Mouse (Mus musculus): Measurements from ENCODE around the gene Nlgn3.
A peak's percentile ranks its signal among the peaks of the same experiment; 100 is the strongest.
"Not testable (repeated sequence)": the region's sequence is repeated elsewhere in the genome, so short reads cannot be mapped to it uniquely, and the experiment has no call there.

The Nlgn3 gene

DNA sequence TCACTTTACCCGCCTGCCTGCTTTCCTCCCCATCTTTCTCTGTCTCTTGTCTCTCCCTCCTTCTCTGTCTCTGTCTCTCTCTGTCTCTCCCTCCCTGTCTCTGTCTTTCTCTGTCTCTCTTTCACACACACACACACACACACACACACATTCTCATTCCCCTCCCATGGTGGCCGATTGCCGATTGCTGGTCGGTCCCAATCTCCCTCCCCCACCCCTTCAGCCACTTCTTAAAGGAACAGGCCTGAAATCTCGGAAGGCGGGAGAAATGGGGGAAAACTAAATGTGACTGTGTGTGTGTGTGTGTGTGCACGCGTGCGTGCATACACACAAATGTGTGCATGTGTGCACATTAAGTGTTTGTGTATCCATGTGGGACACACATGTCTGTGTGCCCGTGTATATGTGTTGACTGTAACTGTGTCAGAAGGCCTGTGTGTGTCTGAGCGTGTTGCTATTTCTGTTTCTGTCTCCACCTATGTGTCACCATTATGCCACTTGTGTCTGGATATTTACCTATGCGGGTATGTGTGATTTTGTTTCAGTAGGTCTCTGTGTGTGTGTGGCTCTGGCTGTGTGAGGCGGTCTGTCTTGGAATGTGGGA, 1.6 kb downstream of the Nlgn3 start:
- DNase-seq (ENCODE audit: low read depth, low spot score): peak; percentile 14

DNA sequence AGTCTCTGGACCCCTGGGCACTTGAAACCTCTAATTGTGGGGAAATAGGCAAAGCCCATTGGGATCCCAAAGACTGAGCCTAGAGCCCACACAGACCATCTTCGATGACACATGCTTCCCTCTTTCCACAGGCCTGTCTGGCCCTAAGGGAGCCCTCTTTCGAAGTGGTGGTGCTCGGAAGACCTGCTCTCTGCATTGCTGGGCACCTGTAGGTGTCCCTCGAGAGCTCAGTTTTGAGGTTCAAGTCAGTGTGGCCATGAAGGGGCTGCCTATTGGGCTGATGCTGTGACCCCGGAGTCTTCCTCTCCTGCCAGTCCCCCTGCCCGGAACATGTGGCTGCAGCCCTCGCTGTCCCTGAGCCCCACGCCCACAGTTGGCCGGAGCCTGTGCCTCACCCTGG, 2.7 kb downstream of the Nlgn3 start:
- DNase-seq (ENCODE audit: low read depth, low spot score): no peak

DNA sequence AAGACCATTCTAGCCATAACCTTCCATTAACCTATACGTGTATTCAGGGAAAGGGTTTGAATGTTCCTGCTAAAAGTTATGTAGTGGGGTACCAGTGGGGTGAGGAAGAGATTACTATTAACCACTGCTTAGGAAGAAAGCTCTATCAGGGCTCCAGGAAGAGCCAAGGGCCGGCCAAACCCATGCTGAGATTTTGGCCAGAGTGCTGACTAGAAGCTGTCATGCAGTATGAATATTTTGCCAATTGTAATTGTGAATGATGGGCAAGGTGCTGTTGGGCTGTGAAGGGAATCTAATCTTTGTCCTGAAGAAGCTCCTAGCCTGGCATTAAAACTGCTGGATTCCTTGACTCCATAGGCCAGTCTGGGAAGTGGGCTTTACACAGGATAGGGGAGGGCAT, 5.7 kb downstream of the Nlgn3 start:
- no peak for DNase-seq (ENCODE audit: low read depth, low spot score)

DNA sequence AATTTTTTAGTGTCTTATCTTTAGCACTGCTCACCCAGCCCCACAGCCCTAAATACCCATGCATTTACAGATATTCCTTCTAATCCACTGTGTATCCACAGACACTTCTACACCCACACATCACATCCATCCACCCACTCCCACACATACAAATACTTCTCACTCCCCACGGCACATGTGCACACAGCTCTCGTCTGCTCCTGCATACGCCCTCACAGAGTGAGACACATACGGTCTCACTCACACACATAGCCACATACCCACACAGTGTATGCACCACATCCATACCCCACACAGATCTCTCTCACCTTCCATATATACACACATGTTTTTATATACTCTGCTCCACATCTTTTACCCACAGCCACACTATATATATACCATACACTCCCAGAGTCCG, 10.3 kb downstream of the Nlgn3 start:
- DNase-seq (ENCODE audit: low read depth, low spot score): no peak

DNA sequence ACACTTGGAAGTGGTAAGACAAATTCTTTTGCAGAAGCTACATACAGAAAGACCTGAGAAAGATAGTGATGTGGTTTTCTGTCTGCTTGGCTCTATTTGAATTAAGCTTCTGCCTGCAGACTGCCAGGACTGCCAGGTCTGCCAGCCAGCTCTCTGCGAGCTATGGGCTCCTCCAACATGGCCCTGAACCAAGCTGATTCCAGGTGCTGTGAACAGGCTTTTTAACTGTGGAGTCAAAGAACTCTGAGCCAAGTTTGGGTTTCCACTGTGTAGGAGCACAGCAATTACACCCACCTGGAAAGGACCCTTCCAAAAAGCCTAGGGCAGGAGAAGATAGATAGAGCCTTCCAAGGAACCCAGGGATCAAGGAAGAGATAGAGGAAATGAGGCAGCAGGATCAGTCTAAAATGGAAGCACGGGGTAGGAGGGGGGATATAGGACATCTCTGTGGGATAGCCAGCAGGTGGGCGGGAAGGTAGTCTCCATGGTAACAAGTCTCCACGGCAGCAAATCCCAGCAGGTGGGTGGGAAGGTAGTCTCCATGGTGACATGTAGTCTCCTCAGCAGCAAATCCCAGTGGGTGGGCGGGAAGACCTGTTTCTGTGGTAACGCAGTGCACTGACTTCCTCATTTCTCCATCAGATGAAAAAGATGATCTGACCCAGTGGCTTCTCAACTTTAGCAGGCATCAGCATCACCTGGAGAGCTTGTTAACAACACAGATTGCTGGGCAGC, 14.8 kb downstream of the Nlgn3 start:
- peak; percentile 58 for DNase-seq (ENCODE audit: low read depth, low spot score)

DNA sequence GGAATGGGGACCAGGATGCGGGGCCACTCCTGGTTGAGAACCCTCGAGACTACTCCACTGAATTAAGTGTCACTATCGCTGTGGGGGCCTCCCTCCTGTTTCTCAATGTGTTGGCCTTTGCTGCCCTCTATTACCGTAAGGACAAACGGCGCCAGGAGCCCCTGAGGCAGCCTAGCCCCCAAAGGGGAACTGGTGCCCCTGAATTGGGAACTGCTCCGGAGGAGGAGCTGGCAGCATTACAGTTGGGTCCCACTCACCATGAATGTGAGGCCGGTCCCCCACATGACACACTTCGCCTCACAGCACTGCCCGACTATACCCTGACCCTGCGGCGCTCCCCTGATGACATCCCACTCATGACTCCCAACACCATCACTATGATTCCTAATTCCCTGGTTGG, 20.8 kb downstream of the Nlgn3 start:
- no peak for DNase-seq (ENCODE audit: low read depth, low spot score)

DNA sequence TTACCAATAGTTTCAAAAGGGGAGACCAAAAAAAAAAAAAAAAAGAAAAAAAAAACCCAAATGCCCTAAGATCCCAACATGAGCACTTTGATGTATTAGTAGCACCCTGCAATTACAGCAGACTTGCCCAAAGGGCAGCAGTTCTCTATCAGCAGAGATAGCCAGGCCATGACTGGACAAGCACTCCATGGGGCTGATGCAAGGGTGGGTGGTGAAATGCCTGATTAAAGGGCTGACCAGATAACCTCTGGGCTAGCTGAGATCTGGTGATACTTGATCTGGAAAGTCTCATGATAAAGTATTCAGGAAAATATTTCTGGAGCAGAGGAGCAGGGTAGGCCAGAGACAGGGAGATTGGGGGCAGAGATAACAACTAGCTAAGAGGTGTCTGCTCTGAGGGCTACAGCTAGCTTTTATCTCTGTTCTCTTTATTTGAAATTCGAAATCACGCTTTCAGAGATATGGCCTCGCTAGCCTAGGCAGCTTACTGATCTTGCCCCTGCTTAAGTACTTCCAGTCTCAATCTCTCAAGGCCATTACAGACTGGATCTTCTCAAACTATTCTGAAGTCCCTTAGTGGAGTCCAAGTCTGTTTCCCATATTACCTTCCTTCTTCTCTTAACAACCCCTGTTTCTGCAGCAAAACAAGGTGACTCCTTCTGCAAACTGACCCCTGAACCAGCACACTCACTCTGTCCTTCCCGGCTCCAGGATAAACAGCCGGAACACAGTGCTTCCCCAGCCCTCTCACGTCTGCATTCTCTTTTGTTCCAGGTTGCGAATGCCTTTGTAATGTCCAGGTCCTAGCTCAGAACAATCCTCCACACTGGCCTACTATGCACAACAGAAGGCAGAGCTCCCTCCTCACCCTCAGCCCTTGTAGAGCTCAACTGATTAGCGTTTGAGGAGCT, 27.3 kb downstream of the Nlgn3 start:
- no peak for DNase-seq (ENCODE audit: low read depth, low spot score)

DNA sequence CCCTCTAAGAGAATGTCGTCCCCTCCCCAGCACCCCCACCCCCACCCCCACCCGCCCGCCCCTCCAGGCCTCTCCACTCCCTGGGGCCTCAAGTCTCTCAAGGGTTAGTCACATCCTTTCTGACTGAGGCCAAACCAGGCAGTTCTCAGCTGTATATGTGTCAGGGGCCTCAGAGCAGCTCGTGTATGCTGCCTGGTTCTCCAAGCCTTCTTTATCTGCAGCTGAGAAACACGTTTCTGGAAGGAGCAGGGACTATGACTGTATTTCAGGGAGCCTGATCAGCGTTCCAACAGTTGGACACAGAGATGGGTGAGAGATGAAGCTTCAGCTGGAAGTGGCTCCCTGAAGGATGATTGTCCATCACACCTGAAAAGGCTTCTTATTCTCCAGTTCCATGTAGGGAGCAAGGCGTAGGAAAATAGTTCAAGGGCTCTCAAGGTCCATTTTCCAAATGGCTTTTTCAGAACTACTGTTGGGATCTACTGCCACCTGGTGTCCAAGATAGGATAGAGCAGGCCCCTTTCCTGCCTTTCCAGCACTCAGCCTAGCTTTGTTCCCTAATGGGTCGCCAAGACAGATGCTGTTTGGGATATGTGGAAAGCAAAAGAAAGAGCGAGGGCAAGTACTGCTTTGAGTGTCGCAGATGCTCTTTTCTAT, 30.5 kb downstream of the Nlgn3 start:
- DNase-seq (ENCODE audit: low read depth, low spot score): peak; percentile 65

DNA sequence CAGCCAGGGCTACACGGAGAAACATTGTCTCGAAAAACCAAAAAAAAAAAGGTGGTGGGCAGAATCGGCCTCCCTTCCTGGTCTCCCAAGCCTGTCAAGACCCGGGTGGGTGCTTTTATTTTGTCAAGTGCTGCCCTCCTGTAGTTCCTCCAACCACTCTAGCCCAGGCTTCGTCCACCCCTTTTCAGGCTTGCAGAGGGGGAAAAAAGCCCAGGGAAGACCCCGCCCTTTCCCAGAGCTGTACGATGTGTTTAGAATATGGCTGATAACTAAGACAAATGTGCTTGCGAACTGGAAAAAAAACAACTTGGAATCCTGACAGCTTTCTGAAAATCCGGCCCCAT, 33.0 kb downstream of the Nlgn3 start:
- DNase-seq (ENCODE audit: low read depth, low spot score): no peak

DNA sequence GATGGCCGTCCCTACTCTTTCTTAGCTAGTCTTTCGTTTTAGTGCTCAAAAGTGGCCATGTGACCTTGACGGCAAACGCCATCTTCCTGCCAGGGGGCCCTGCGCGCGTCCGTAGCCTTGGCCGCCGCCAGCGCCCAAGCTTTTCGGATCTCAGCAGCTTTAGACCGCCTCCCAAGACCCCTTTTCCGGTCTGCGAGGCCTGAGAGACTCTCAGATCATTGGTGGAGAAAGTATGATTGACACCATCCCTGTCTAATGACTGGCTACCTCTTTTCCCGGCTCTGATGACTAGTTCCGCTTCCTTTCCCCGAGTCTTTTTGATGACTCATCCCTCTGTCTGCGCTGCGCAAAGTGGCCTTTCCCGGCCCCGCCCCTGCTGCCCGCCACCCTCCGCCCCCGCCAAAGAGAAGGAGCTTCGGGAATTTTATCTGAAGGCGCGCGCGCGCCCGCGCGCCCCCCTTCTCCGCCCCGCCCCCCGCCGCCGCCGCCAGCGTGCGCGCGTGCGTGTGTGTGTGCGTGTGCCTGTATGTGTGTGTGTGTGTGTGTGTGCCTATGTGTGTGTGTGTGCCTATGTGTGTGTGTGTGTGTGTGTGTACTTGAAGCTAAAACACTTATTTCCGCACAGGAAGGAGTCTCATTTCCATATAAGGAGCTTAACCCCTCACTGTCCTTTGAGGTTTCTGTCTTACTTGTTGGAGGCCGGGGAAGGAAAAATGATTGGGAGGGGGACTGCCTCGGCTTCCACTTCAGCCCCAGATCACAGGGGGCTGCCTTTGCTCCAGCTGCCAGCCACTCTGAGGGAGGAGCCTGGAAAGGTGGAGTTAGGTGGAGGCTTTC, 33.6 kb downstream of the Nlgn3 start:
- DNase-seq (ENCODE audit: low read depth, low spot score): peak; percentile 97

DNA sequence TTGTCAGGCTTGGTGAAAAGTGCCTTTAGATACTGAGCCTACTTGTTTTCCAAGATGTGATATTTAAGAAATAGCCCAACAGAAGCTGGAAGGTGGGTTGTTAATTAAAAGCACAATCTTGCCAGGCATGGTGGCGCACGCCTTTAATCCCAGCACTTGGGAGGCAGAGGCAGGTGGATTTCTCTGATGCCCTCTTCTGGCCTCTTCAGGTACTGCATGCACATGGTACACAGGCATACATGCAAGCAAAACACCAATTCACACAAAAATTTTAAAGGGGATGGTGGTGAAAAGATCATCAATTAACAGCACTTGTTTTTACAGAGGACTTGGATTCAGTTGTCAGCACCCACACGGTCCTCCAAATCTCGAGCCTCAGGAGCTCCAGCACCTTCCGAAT, 35.6 kb downstream of the Nlgn3 start:
- peak; percentile 59 for DNase-seq (ENCODE audit: low read depth, low spot score)

DNA sequence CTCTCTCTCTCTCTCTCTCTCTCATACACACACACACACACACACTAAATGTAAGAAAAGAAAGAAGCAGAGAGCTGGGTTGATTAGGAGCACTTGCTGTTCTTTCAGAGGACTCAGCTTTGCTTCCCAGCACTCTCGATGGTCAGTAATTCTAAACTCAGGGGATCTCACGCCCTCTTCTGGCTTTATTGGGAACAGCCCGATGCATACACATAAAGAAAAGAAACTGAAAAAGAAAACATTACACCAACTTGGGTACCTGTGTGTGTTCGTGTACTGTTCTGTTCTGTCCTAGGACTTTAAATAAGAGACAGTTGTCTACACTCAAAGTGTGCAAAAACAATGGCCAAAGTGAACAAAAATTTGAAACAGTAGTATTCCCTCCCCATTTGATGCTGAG, 39.7 kb downstream of the Nlgn3 start:
- peak; percentile 38 for DNase-seq (ENCODE audit: low read depth, low spot score)

DNA sequence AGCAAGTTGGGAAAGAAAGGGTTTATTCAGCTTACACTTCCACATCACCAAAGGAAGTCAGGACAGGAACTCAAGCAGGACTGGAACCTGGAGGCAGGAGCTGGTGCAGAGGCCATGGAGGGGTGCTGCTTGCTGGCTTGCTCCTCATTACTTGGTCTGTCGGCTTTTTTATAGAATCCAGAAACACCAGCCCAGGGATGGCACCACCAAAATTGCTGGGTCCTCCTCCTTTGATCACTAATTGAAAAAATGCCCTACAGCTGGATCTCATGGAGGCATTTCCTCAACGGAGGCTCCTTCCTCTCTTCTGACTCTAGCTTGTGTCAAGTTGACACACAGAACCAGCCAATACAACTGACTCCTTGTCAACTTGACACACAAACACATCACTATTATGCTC, 43.9 kb downstream of the Nlgn3 start:
- not testable (repeated sequence) for DNase-seq (ENCODE audit: low read depth, low spot score)

DNA sequence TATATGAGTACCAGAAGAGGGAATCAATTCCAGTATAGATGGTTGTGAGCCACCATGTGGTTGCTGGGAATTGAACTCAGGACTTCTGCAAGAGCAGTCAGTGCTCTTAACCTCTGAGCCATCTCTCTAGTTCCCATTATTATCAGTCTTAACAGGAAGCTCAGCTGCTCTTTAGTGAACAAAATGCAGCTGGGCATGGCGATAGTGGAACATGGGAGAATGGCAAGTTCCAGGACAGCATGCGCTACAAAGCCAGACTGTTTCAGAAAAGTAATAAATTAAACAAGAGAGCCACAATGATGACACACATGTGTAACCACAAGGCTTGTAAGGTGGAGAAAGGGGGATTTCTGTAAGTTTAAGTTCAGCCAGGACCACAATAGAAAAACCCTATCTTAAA, 46.5 kb downstream of the Nlgn3 start:
- no peak for DNase-seq (ENCODE audit: low read depth, low spot score)

DNA sequence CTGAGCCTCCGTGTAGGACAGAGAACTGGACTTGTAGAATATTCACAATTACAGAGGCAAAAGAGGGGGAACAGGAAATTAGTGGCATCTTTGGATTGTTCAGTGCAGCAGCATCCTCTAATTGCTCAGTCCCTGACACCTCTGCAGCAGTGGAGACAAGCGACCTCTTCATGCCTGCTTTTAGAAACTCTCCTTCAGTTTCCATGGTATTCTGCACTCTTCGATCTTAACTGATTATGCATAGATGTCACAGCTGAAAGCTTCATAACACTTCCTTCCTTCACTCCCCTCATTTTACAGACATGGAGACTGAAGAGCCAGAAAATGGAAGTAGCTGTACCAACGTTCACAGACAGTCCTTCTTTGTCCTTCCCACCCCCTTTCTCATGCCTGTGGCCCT, 47.5 kb downstream of the Nlgn3 start:
- no peak for DNase-seq (ENCODE audit: low read depth, low spot score)

DNA sequence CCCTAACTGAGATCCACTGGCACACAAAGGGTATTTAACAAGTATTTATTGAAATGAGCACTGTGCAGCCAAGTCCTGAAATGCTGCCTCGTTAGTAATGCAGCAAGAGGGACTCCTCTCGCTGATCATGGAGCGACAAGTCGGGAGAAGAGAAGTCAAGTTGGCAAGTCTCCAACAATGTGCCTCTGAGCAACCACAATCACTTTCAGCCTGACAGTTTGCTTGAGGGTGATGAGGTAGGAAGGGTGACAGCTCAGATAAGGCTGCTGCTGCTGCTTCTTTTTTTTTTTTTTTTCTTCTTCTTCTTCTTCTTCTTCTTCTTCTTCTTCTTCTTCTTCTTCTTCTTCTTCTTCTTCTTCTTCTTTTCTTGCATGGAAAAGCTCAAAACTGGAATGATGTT, 52.2 kb downstream of the Nlgn3 start:
- DNase-seq (ENCODE audit: low read depth, low spot score): no peak

DNA sequence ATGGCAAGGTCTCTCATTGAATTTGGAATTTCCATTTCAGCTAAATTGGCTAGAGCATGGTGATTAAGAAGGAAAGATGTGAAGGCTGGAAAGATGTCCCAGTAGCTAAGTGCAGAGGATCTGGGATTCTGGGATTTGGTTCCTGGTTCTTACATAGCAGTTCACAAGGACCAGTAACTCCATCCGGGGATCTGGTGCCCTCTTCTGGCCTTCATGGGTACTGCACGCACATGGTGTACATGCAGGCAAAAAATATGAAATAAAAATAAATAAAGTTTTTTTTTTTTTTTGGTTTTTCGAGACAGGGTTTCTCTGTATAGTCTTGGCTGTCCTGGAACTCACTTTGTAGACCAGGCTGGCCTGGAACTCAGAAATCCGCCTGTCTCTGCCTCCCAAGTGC, 59.9 kb downstream of the Nlgn3 start:
- DNase-seq (ENCODE audit: low read depth, low spot score): peak; percentile 43

DNA sequence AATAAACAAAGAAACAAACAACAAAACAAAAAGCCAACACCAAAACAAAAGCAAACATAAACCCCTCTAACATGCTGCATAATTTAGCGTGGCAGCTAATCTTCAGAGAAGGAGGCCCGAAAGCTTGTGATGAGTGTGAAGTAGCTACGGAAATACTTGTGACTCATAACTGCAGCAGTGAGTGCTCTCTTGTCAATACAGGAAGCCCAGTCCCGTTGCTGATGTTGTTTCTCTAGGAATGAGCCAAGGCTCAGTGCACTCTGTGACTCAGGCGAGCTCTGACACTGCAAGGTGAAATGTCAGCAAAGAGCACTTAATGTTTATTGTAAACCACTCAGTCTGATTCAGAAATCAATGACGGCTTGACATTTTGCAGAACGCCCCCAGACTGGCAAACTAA, 70.0 kb downstream of the Nlgn3 start:
- no peak for DNase-seq (ENCODE audit: low read depth, low spot score)

DNA sequence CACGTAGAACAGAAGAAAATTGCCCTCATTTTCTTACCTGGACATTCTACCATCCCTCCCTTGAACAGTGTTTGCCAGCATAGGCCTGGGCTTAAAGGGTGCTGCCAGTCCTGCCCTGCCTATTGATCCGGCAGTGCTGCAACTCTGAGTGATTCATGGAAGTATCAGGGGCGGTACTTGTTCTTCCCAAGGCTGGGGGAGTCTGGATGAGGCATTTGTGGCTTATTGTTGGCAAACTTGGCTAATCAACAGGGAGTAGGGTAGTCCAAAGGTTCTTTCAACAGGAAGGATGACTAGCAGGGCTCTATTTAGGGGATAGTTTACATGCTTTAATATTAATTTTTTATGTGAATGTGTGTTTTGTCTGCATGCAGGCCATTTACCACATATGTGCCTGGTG, 71.6 kb downstream of the Nlgn3 start:
- DNase-seq (ENCODE audit: low read depth, low spot score): no peak

DNA sequence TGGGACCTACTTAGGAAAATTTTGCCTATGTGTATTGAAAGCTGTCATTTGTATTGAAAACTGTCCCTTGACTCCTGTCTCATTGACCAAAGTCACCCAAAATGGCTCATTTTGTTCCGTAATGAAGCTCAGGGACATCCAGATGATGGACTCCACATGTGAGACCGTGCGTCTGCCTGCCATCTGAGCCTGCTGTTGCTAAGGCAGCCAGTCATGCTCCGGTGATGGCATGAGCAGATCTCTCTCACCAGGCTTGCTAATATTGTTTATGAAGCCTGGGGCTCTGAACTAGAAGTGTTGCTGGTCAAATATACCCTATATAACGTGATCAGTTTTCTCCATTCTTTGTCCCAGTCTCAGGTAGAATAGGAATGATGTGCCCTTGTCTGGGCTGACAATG, 74.0 kb downstream of the Nlgn3 start:
- DNase-seq (ENCODE audit: low read depth, low spot score): no peak
